Mouse (Mus musculus) lung, postnatal 0 days (tissue): Measurements from ENCODE around the gene Mpg. TPM values are rescaled to one million over a fixed set of nuclear protein-coding genes. Genes with fewer than 3 reads are reported as not detected.

ENCODE experiments used
- ATAC-seq: fragments of 200-750 bp; cut with Nextera tagmentation; 2 replicates; pipeline ENCODE4 v1.8.0; 2017; ENCODE audit warnings: moderate library complexity
- DNase-seq: peaks from one replicate; pipeline ENCODE4 v3.0.0-alpha.2; 2016; ENCODE audit warnings: low spot score
- H3K27ac ChIP-seq: fragments of 300-500 bp; sonication (generic); 2 replicates; pipeline ENCODE4 v1.5.1; 2014; ENCODE audit warnings: antibody characterized with exemption, mild to moderate bottlenecking, low read length, mixed read lengths
- H3K27me3 ChIP-seq: fragments of 300-500 bp; sonication (generic); replicated peaks from 2 replicates; pipeline ENCODE4 v1.6.1; 2014; ENCODE audit warnings: low read length, mixed read lengths; ENCODE audit not compliant: insufficient read depth
- H3K36me3 ChIP-seq: fragments of 300-500 bp; sonication (generic); 2 replicates; pipeline ENCODE4 v1.6.1; 2014; ENCODE audit warnings: low read length, mixed read lengths; ENCODE audit not compliant: insufficient read depth
- H3K4me1 ChIP-seq: fragments of 300-500 bp; sonication (generic); 2 replicates; pipeline ENCODE4 v1.6.1; 2014; ENCODE audit warnings: antibody characterized with exemption, low read depth, low read length, mixed read lengths; ENCODE audit not compliant: insufficient read depth
- H3K4me2 ChIP-seq: fragments of 300-500 bp; sonication (generic); replicated peaks from 2 replicates; pipeline ENCODE4 v1.6.1; 2014; ENCODE audit warnings: low read depth, mild to moderate bottlenecking, low read length, moderate library complexity, mixed read lengths
- H3K4me3 ChIP-seq: fragments of 300-500 bp; sonication (generic); 2 replicates; pipeline ENCODE4 v1.5.1; 2014; ENCODE audit warnings: low read depth, low read length
- H3K9ac ChIP-seq: fragments of 300-500 bp; sonication (generic); replicated peaks from 2 replicates; pipeline ENCODE4 v1.6.1; 2014; ENCODE audit warnings: low read depth, mild to moderate bottlenecking
- H3K9me3 ChIP-seq: fragments of 300-500 bp; sonication (generic); 2 replicates; pipeline ENCODE4 v1.6.1; 2016; ENCODE audit warnings: low read length, mixed read lengths
- CTCF ChIP-seq: IDR thresholded peaks from 2 replicates; pipeline ENCODE4 v1.5.1; 2016; ENCODE audit warnings: antibody characterized with exemption, mild to moderate bottlenecking
- EP300 ChIP-seq: IDR thresholded peaks from 2 replicates; pipeline ENCODE4 v1.6.1; 2016; ENCODE audit warnings: antibody characterized with exemption, mild to moderate bottlenecking, control low read depth
- WGBS: fragments of 180-500 bp; shearing (Covaris S2); extraction: QIAGEN DNeasy Blood & Tissue Kit; methylation state at CpG from one replicate; pipeline ENCODE4 v1.1.7; 2014; 5-methylcytosine and 5-hydroxymethylcytosine counted together
- polyA plus RNA-seq: library from polyadenylated mRNA; unstranded; fragments of >200 nt; fragmentation: Nextera tagmentation; extraction: Ambion mirVana; gene quantifications from 2 replicates; pipeline ENCODE4 v1.2.1, GENCODE M21; 2015

Gene Mpg
- polyA plus RNA-seq, 1 experiment from 2014 or later, result 22.9 TPM

- no peak overlapping the region for H3K27ac ChIP-seq
- DNase-seq (no peak), ATAC-seq (peak; percentile 14; the same call in 1 of the 2 replicates)
Measured at GRCm38 (mm10) chr11:32232848-32233247, 6.5 kb downstream of the Mpg start.

GRCm38 (mm10) chr11:32233895-32234294 lies 7.6 kb downstream of the Mpg start:
- H3K4me3 ChIP-seq, result no peak overlapping the region
- H3K4me1 ChIP-seq, result no peaks in the 10 kb centered on the region; the same call in 1 of the 2 replicates
- DNase-seq (no peak), ATAC-seq (no peak)
- no peaks in the 10 kb centered on the region for H3K27me3 ChIP-seq
- 91% methylated on average over 3 of the region's 3 CpGs for WGBS
- H3K9me3 ChIP-seq, result no peaks in the 10 kb centered on the region
- TF ChIP-seq CTCF, result no peak
- TF ChIP-seq EP300, result no peak
- H3K27ac ChIP-seq, result no peak overlapping the region
- 0 out of 2 replicates have a peak, but pooled peaks cover 5% of the 10 kb centered on the region for H3K36me3 ChIP-seq
- H3K9ac ChIP-seq, result no peak overlapping the region
- no peak overlapping the region for H3K4me2 ChIP-seq

More at GRCm38 (mm10) chr11:32232848-32233247, 6.5 kb downstream of the Mpg start:
- WGBS, result 74% methylated on average over 10 of the region's 10 CpGs
- Histone ChIP-seq H3K4me2 (no peak overlapping the region), H3K36me3 (0 out of 2 replicates have a peak, but pooled peaks cover 5% of the 10 kb centered on the region), H3K27me3 (no peaks in the 10 kb centered on the region), H3K4me1 (no peaks in the 10 kb centered on the region; the same call in 1 of the 2 replicates), H3K4me3 (no peak overlapping the region), H3K9ac (no peak overlapping the region), H3K9me3 (no peaks in the 10 kb centered on the region)
- no peak for TF ChIP-seq EP300
- TF ChIP-seq CTCF, result no peak

DNA sequence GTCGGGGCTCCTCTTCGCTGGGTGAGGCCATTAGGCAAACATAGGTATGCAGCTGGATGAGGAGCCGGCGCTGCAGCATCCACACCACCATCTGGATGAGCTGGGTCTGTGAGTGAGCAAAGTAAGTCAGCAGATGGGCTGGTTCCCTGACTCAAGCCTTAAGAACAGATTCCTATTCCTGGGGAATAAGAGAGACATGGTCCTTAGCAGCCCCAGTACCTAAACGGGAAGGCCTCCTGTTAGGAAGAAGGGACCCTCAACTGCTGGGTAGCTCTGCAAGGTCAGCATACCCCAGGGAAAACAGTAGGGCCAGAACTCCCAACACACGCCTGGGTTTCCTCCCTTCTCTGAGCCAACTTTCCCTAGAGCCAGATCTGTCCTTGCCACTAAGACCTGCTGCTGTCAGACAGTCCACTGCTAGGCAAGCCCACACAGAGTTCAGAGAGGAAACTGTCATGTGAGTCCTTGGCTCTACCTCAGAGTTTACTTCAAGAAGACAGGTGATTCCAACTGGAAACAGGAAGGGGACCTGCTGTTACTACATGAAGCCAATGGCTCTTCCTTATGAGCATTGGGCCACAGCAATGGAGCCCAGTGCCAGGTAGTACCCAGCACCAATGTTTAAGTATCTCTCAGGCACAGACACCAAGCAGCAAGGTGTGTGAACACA lies 8.6 kb downstream of the Mpg start:
- no peak overlapping the region for H3K27ac ChIP-seq
- H3K4me3 ChIP-seq, result no peak overlapping the region
- H3K4me1 ChIP-seq, result no peaks in the 10 kb centered on the region; the same call in 1 of the 2 replicates
- no peaks in the 10 kb centered on the region for H3K9me3 ChIP-seq
- no peak overlapping the region for H3K9ac ChIP-seq
- H3K36me3 ChIP-seq, result 0 out of 2 replicates have a peak, but pooled peaks cover 5% of the 10 kb centered on the region
- H3K4me2 ChIP-seq, result no peak overlapping the region
- DNase-seq (no peak), ATAC-seq (no peak)
- no peaks in the 10 kb centered on the region for H3K27me3 ChIP-seq
- TF ChIP-seq EP300, result no peak
- WGBS, result 90% methylated on average over 6 of the region's 6 CpGs

DNA sequence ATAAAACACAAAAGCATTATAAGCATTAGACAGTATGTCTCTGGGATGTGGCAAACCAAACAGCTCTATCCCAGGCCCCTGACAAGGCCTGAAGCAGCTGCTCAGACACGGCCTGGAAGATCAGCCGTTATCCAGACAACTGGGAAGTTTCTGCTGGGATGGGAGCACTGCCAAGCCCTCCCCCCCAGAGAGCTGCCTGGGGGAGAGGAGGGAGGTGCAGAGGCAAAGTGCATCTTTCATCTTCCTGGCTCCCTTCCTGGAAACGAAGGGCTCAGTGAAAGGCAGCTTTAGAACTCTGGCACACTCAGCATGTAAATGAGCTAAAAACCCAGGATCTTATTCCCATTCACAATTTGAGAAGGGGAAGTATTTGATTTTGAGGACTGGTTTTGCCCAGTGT lies 9.3 kb downstream of the Mpg start:
- Histone ChIP-seq H3K4me2 (no peak overlapping the region), H3K36me3 (peaks cover 6% of the 10 kb centered on the region; the same call in 1 of the 2 replicates), H3K4me1 (no peaks in the 10 kb centered on the region; the same call in 1 of the 2 replicates), H3K4me3 (no peak overlapping the region), H3K27ac (no peak overlapping the region), H3K27me3 (no peaks in the 10 kb centered on the region), H3K9ac (no peak overlapping the region), H3K9me3 (no peaks in the 10 kb centered on the region)
- DNase-seq (peak; percentile 59), ATAC-seq (peak; percentile 33)
- no peak for TF ChIP-seq CTCF
- TF ChIP-seq EP300, result no peak
- WGBS, result 32% methylated on average over 3 of the region's 3 CpGs

- Histone ChIP-seq H3K9ac (no peak overlapping the region), H3K4me1 (no peaks in the 10 kb centered on the region; the same call in 1 of the 2 replicates), H3K36me3 (peaks cover 11% of the 10 kb centered on the region; the same call in 1 of the 2 replicates), H3K4me3 (no peak overlapping the region), H3K27me3 (no peaks in the 10 kb centered on the region), H3K27ac (no peak overlapping the region), H3K9me3 (no peaks in the 10 kb centered on the region), H3K4me2 (no peak overlapping the region)
- TF ChIP-seq EP300, result no peak
- TF ChIP-seq CTCF, result no peak
- no peak for ATAC-seq
- no peak for DNase-seq
- 64% methylated on average over 2 of the region's 2 CpGs for WGBS
Measured at GRCm38 (mm10) chr11:32236132-32236531, 9.8 kb downstream of the Mpg start.

DNA sequence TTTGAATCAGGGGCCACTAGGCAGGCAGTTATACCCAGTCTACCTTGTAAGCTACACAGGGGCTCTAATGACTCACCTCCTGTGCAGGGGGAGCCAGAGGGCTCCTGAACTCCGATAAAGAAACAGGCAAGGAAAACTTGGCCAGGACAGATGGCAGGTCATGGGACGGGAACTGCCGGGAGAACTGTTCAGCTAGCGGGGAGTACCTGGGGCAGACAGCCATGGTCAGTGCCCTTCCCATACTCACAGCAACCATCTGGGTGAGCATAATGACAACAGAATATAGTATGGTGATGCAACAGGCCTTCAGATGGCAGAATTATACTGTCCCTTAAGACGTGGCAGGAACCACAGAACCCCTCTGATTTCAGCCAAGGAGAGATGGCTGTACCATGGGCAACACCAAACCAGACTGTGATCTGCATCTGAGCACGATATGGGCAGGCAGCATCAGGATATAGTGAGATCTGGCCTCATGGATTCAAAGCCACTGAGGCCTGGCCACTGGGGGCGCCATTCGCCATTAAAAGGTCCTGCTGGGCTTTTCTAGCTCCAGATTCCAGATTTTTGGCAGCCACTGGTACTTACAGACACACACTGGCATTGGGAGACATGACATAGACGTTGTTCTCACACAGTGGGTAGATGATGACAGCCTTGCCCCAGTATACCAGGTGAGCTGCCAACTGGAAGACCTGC lies 10.6 kb downstream of the Mpg start:
- H3K4me1 ChIP-seq, result no peaks in the 10 kb centered on the region; the same call in 1 of the 2 replicates
- peak; percentile 24; the same call in 1 of the 2 replicates for ATAC-seq
- H3K27me3 ChIP-seq, result no peaks in the 10 kb centered on the region
- TF ChIP-seq EP300 (no peak), CTCF (peak; percentile 79)
- WGBS, result 63% methylated on average over 9 of the region's 9 CpGs
- no peak overlapping the region for H3K9ac ChIP-seq
- H3K36me3 ChIP-seq, result peaks cover 9% of the 10 kb centered on the region; the same call in 1 of the 2 replicates
- no peak overlapping the region for H3K27ac ChIP-seq
- no peak overlapping the region for H3K4me3 ChIP-seq
- no peak overlapping the region for H3K4me2 ChIP-seq
- H3K9me3 ChIP-seq, result no peaks in the 10 kb centered on the region
- DNase-seq, result peak; percentile 68
